Mouse (Mus musculus) forebrain, embryonic 10.5 days (tissue): Measurements from ENCODE around the gene Fkbp1b. TPM values are rescaled to one million over a fixed set of nuclear protein-coding genes. Genes with fewer than 3 reads are reported as not detected.

Experiments used
- DNase-seq: peaks from one replicate; pipeline ENCODE4 v3.0.0-alpha.2; 2017; ENCODE audit warnings: low spot score; ENCODE audit errors: extremely low spot score
- H3K27ac ChIP-seq: fragments of 300-500 bp; sonication (generic); 2 replicates; pipeline ENCODE4 v1.5.1; 2016; ENCODE audit warnings: mild to moderate bottlenecking
- H3K27me3 ChIP-seq: fragments of 300-500 bp; sonication (generic); 2 replicates; pipeline ENCODE4 v1.6.1; 2016; ENCODE audit warnings: mild to moderate bottlenecking; ENCODE audit not compliant: poor library complexity, severe bottlenecking
- H3K36me3 ChIP-seq: fragments of 300-500 bp; sonication (generic); replicated peaks from 2 replicates; pipeline ENCODE4 v1.6.1; 2016; ENCODE audit warnings: mild to moderate bottlenecking, moderate library complexity
- H3K4me1 ChIP-seq: fragments of 300-500 bp; sonication (generic); 2 replicates; pipeline ENCODE4 v1.6.1; 2016
- H3K4me3 ChIP-seq: fragments of 300-500 bp; sonication (generic); 2 replicates; pipeline ENCODE4 v1.5.1; 2016; ENCODE audit warnings: mild to moderate bottlenecking, moderate library complexity
- H3K9me3 ChIP-seq: fragments of 300-500 bp; sonication (generic); 2 replicates; pipeline ENCODE4 v1.6.1; 2016; ENCODE audit warnings: mild to moderate bottlenecking, moderate library complexity
- WGBS: fragments of 180-500 bp; shearing (Covaris S2); methylation state at CpG from one replicate; pipeline ENCODE4 v1.1.7; 2016; 5-methylcytosine and 5-hydroxymethylcytosine counted together
- polyA plus RNA-seq: library from polyadenylated mRNA; unstranded; fragments of >200 nt; fragmentation: Nextera tagmentation; extraction: Ambion mirVana; gene quantifications from 2 replicates; pipeline ENCODE4 v1.2.1, GENCODE M21; 2016

Gene Fkbp1b
- polyA plus RNA-seq, 1 experiment from 2014 or later, result 4.3 TPM

GRCm38 (mm10) chr12:4783598-4783997, 57.8 kb downstream of the Fkbp1b start:
- no peak for DNase-seq
- Histone ChIP-seq H3K4me3 (no peak overlapping the region), H3K36me3 (no peaks in the 10 kb centered on the region), H3K9me3 (peaks cover 2% of the 10 kb centered on the region; the same call in 1 of the 2 replicates), H3K4me1 (no peaks in the 10 kb centered on the region), H3K27me3 (no peaks in the 10 kb centered on the region), H3K27ac (no peak overlapping the region)
- 68% methylated on average over 5 of the region's 5 CpGs for WGBS

Other genes with a start within 250 kb of the Fkbp1b start
- gene Itsn2, start 249.0 kb downstream of the Fkbp1b start, polyA plus RNA-seq, result 13.8 and 14.5 TPM in 2 replicates
- gene Gm3625, start 248.7 kb downstream of the Fkbp1b start, polyA plus RNA-seq, result not detected in 2 replicates
- 0.23 and 0.35 TPM in 2 replicates for gene Fam228a, start 103.2 kb downstream of the Fkbp1b start, polyA plus RNA-seq
- gene Pfn4, start 72.6 kb downstream of the Fkbp1b start, polyA plus RNA-seq, result 2.0 and 3.2 TPM in 2 replicates
- 2.1 and 2.9 TPM in 2 replicates for gene Fam228b, start 72.3 kb downstream of the Fkbp1b start, polyA plus RNA-seq
- 331 and 332 TPM in 2 replicates for gene Sf3b6, start 24.0 kb downstream of the Fkbp1b start, polyA plus RNA-seq
- gene Wdcp, start 1.7 kb upstream of the Fkbp1b start, polyA plus RNA-seq, result 28.6 and 29.3 TPM in 2 replicates
- 3.7 and 4.8 TPM in 2 replicates for gene Mfsd2b, start 32.8 kb upstream of the Fkbp1b start, polyA plus RNA-seq
- 22.1 and 25.4 TPM in 2 replicates for gene Ubxn2a, start 66.1 kb upstream of the Fkbp1b start, polyA plus RNA-seq
- gene Atad2b, start 75.8 kb upstream of the Fkbp1b start, polyA plus RNA-seq, result 11.3 and 12.7 TPM in 2 replicates